Mouse (Mus musculus) limb, embryonic 10.5 days (tissue): ENCODE results near the gene Irf9. TPM values are rescaled to one million over a fixed set of nuclear protein-coding genes. Genes with fewer than 3 reads are reported as not detected.

ENCODE experiments used
- DNase-seq: peaks from one replicate; pipeline ENCODE4 v3.0.0-alpha.2; 2017; ENCODE audit warnings: low spot score
- H3K27ac ChIP-seq: fragments of 300-500 bp; sonication (generic); 2 replicates; pipeline ENCODE4 v1.5.1; 2016; ENCODE audit warnings: mild to moderate bottlenecking
- H3K27me3 ChIP-seq: fragments of 300-500 bp; sonication (generic); 2 replicates; pipeline ENCODE4 v1.6.1; 2016; ENCODE audit warnings: low read depth, mild to moderate bottlenecking; ENCODE audit not compliant: poor library complexity, severe bottlenecking
- H3K36me3 ChIP-seq: fragments of 300-500 bp; sonication (generic); 2 replicates; pipeline ENCODE4 v1.6.1; 2016; ENCODE audit warnings: mild to moderate bottlenecking, moderate library complexity
- H3K4me1 ChIP-seq: fragments of 300-500 bp; sonication (generic); 2 replicates; pipeline ENCODE4 v1.6.1; 2016
- H3K4me3 ChIP-seq: fragments of 300-500 bp; sonication (generic); 2 replicates; pipeline ENCODE4 v1.5.1; 2016; ENCODE audit warnings: mild to moderate bottlenecking, moderate library complexity
- H3K9me3 ChIP-seq: fragments of 300-500 bp; sonication (generic); replicated peaks from 2 replicates; pipeline ENCODE4 v1.6.1; 2016; ENCODE audit warnings: mild to moderate bottlenecking
- WGBS: fragments of 180-500 bp; shearing (Covaris S2); methylation state at CpG from one replicate; pipeline ENCODE4 v1.1.7; 2016; 5-methylcytosine and 5-hydroxymethylcytosine counted together
- polyA plus RNA-seq: library from polyadenylated mRNA; unstranded; fragments of >200 nt; fragmentation: Nextera tagmentation; extraction: Ambion mirVana; gene quantifications from 2 replicates; pipeline ENCODE4 v1.2.1, GENCODE M21; 2016

Gene Irf9
- polyA plus RNA-seq, 1 experiment from 2014 or later = 7.0 TPM

- Histone ChIP-seq H3K4me3 (no peak within 1 kb of the TSS), H3K27ac (no peak within 1 kb of the TSS), H3K9me3 (no peaks in the 10 kb centered on the region), H3K27me3 (no peaks in the 10 kb centered on the region), H3K4me1 (peaks cover 31% of the 10 kb centered on the region), H3K36me3 (peaks cover 75% of the 10 kb centered on the region)
- DNase-seq = no peak
- 97% methylated on average over 9 of the region's 9 CpGs for WGBS
Observed at GRCm38 (mm10) chr14:55637795-55638194, 34.4 kb downstream of the Irf9 start, which contains the start of gene Gm49378. TSS of gene Gm49378 (minus strand) at chr14:55637895.

- no peak for DNase-seq
- Histone ChIP-seq H3K4me1 (peaks cover 30% of the 10 kb centered on the region), H3K4me3 (no peak overlapping the region), H3K27ac (no peak overlapping the region), H3K27me3 (no peaks in the 10 kb centered on the region), H3K9me3 (no peaks in the 10 kb centered on the region), H3K36me3 (peaks cover 66% of the 10 kb centered on the region)
- 98% methylated on average over 14 of the region's 14 CpGs for WGBS
Observed at GRCm38 (mm10) chr14:55640816-55641215, 37.4 kb downstream of the Irf9 start.

- no peak for DNase-seq
- Histone ChIP-seq H3K4me3 (no peak overlapping the region), H3K4me1 (peaks cover 29% of the 10 kb centered on the region), H3K9me3 (no peaks in the 10 kb centered on the region), H3K27me3 (no peaks in the 10 kb centered on the region), H3K27ac (no peak overlapping the region), H3K36me3 (peaks cover 66% of the 10 kb centered on the region)
- 97% methylated on average over 13 of the region's 13 CpGs for WGBS
Observed at GRCm38 (mm10) chr14:55641291-55641690, 37.9 kb downstream of the Irf9 start.

GRCm38 (mm10) chr14:55642679-55643059 is 39.3 kb downstream of the Irf9 start:
- Histone ChIP-seq H3K36me3 (peaks cover 66% of the 10 kb centered on the region), H3K27me3 (no peaks in the 10 kb centered on the region), H3K27ac (peak overlapping the region; percentile 98), H3K9me3 (no peaks in the 10 kb centered on the region), H3K4me1 (peaks cover 27% of the 10 kb centered on the region), H3K4me3 (peak overlapping the region; percentile 98)
- WGBS = 28% methylated on average over 8 of the region's 8 CpGs
- DNase-seq = no peak

GRCm38 (mm10) chr14:55643060-55643907 is 39.9 kb downstream of the Irf9 start, which contains the start of gene Tm9sf1:
TSS of gene Tm9sf1 (minus strand) at chr14:55643806.
- H3K36me3 ChIP-seq = peaks cover 60% of the 10 kb centered on the region
- H3K27ac ChIP-seq = peak within 1 kb of the TSS; percentile 98
- DNase-seq = peak; percentile 90
- H3K4me3 ChIP-seq = peak within 1 kb of the TSS; percentile 98
- H3K4me1 ChIP-seq = peaks cover 27% of the 10 kb centered on the region
- H3K27me3 ChIP-seq = no peaks in the 10 kb centered on the region
- H3K9me3 ChIP-seq = no peaks in the 10 kb centered on the region
- WGBS = under 1% methylated on average over 89 of the region's 89 CpGs

GRCm38 (mm10) chr14:55644261-55644888 is 41.0 kb downstream of the Irf9 start:
- Histone ChIP-seq H3K27me3 (no peaks in the 10 kb centered on the region), H3K4me1 (peaks cover 27% of the 10 kb centered on the region), H3K27ac (peak overlapping the region; percentile 59; the same call in 1 of the 2 replicates), H3K4me3 (peak overlapping the region; percentile 98), H3K36me3 (peaks cover 49% of the 10 kb centered on the region), H3K9me3 (no peaks in the 10 kb centered on the region)
- DNase-seq = no peak
- WGBS = 42% methylated on average over 17 of the region's 17 CpGs

- DNase-seq = no peak
- peaks cover 5% of the 10 kb centered on the region for H3K4me1 ChIP-seq
- no peak within 1 kb of the TSS for H3K27ac ChIP-seq
- no peaks in the 10 kb centered on the region for H3K9me3 ChIP-seq
- H3K27me3 ChIP-seq = no peaks in the 10 kb centered on the region
- H3K36me3 ChIP-seq = peaks cover 23% of the 10 kb centered on the region
- no peak within 1 kb of the TSS for H3K4me3 ChIP-seq
- WGBS = 98% methylated on average over 2 of the region's 2 CpGs
Observed at GRCm38 (mm10) chr14:55649884-55650283, 46.5 kb downstream of the Irf9 start, which contains the start of gene Tssk4. TSS of gene Tssk4 (plus strand) at chr14:55650184.

GRCm38 (mm10) chr14:55651528-55651927 is 48.2 kb downstream of the Irf9 start:
- WGBS = 85% methylated on average over 7 of the region's 7 CpGs

GRCm38 (mm10) chr14:55656935-55657334 is 53.6 kb downstream of the Irf9 start:
- Histone ChIP-seq H3K27me3 (no peaks in the 10 kb centered on the region), H3K36me3 (peaks cover 28% of the 10 kb centered on the region), H3K4me3 (no peak overlapping the region), H3K9me3 (no peaks in the 10 kb centered on the region), H3K4me1 (0 out of 2 replicates have a peak, but pooled peaks cover 10% of the 10 kb centered on the region), H3K27ac (no peak overlapping the region)
- DNase-seq = no peak
- 86% methylated on average over 3 of the region's 3 CpGs for WGBS

More at GRCm38 (mm10) chr14:55651528-55651927, 48.2 kb downstream of the Irf9 start:
- Histone ChIP-seq H3K27ac (no peak overlapping the region), H3K4me1 (no peaks in the 10 kb centered on the region), H3K9me3 (no peaks in the 10 kb centered on the region), H3K36me3 (peaks cover 11% of the 10 kb centered on the region), H3K4me3 (no peak overlapping the region), H3K27me3 (no peaks in the 10 kb centered on the region)
- DNase-seq = no peak

- H3K9me3 ChIP-seq = no peaks in the 10 kb centered on the region
- DNase-seq = no peak
- no peaks in the 10 kb centered on the region for H3K27me3 ChIP-seq
- H3K4me3 ChIP-seq = no peak overlapping the region
- H3K4me1 ChIP-seq = 0 out of 2 replicates have a peak, but pooled peaks cover 10% of the 10 kb centered on the region
- H3K27ac ChIP-seq = no peak overlapping the region
- H3K36me3 ChIP-seq = peaks cover 39% of the 10 kb centered on the region
- WGBS = 92% methylated on average over 5 of the region's 5 CpGs
Observed at GRCm38 (mm10) chr14:55658011-55658410, 54.6 kb downstream of the Irf9 start.

Other genes starting within 250 kb of the Irf9 start
- 74.5 and 83.2 TPM in 2 replicates for gene Dhrs4, start 124.8 kb upstream of the Irf9 start, polyA plus RNA-seq
- 2.4 and 2.9 TPM in 2 replicates for gene Carmil3, start 112.9 kb upstream of the Irf9 start, polyA plus RNA-seq
- gene Cpne6, start 93.1 kb upstream of the Irf9 start, polyA plus RNA-seq = 0.05 TPM in 1 of 2 replicates, not detected in the other
- not detected in 2 replicates for gene Nrl, start 78.6 kb upstream of the Irf9 start, polyA plus RNA-seq
- gene Pck2, start 63.3 kb upstream of the Irf9 start, polyA plus RNA-seq = 22.1 and 26.9 TPM in 2 replicates
- 62.3 and 69.1 TPM in 2 replicates for gene Dcaf11, start 43.6 kb upstream of the Irf9 start, polyA plus RNA-seq
- 0.59 and 0.87 TPM in 2 replicates for gene A730061H03Rik, start 43.2 kb upstream of the Irf9 start, polyA plus RNA-seq
- gene Fitm1, start 28.0 kb upstream of the Irf9 start, polyA plus RNA-seq = 1.3 and 3.9 TPM in 2 replicates
- 109 and 115 TPM in 2 replicates for gene Psme1, start 25.4 kb upstream of the Irf9 start, polyA plus RNA-seq
- gene Emc9, start 18.3 kb upstream of the Irf9 start, polyA plus RNA-seq = 5.2 and 5.4 TPM in 2 replicates
- 157 and 192 TPM in 2 replicates for gene Psme2, start 12.5 kb upstream of the Irf9 start, polyA plus RNA-seq
- gene Rnf31, start 11.9 kb upstream of the Irf9 start, polyA plus RNA-seq = 19.7 and 22.6 TPM in 2 replicates
- gene Rec8, start 14.5 kb downstream of the Irf9 start, polyA plus RNA-seq = 6.1 and 12.1 TPM in 2 replicates
- gene Ipo4, start 32.4 kb downstream of the Irf9 start, polyA plus RNA-seq = 134 and 152 TPM in 2 replicates
- gene Gm49378, start 34.3 kb downstream of the Irf9 start, polyA plus RNA-seq = 1.1 and 2.2 TPM in 2 replicates
- 80.6 and 92.0 TPM in 2 replicates for gene Tm9sf1, start 40.2 kb downstream of the Irf9 start, polyA plus RNA-seq
- gene Tssk4, start 46.6 kb downstream of the Irf9 start, polyA plus RNA-seq = 0.60 and 0.61 TPM in 2 replicates
- gene Mdp1, start 56.9 kb downstream of the Irf9 start, polyA plus RNA-seq = 58.8 and 67.0 TPM in 2 replicates
- gene Gmpr2, start 68.4 kb downstream of the Irf9 start, polyA plus RNA-seq = 55.8 and 60.8 TPM in 2 replicates
- 649 and 655 TPM in 2 replicates for gene Nedd8, start 68.6 kb downstream of the Irf9 start, polyA plus RNA-seq
- gene Tinf2, start 78.2 kb downstream of the Irf9 start, polyA plus RNA-seq = 66.2 and 77.9 TPM in 2 replicates
- gene Tgm1, start 110.4 kb downstream of the Irf9 start, polyA plus RNA-seq = 1.5 and 1.9 TPM in 2 replicates
- gene Rabggta, start 118.7 kb downstream of the Irf9 start, polyA plus RNA-seq = 27.3 and 29.7 TPM in 2 replicates
- 65.2 and 67.4 TPM in 2 replicates for gene Dhrs1, start 142.1 kb downstream of the Irf9 start, polyA plus RNA-seq
- gene Nop9, start 142.1 kb downstream of the Irf9 start, polyA plus RNA-seq = 68.7 and 71.4 TPM in 2 replicates
- 0.24 TPM in 1 of 2 replicates, not detected in the other for gene Cideb, start 154.9 kb downstream of the Irf9 start, polyA plus RNA-seq
- gene Ltb4r2, start 157.9 kb downstream of the Irf9 start, polyA plus RNA-seq = 0.23 and 0.30 TPM in 2 replicates
- 0.14 and 0.26 TPM in 2 replicates for gene Ltb4r1, start 162.4 kb downstream of the Irf9 start, polyA plus RNA-seq
- gene Adcy4, start 180.5 kb downstream of the Irf9 start, polyA plus RNA-seq = 7.7 and 13.3 TPM in 2 replicates
- gene Ripk3, start 185.3 kb downstream of the Irf9 start, polyA plus RNA-seq = 25.3 and 29.3 TPM in 2 replicates
- gene Nfatc4, start 219.6 kb downstream of the Irf9 start, polyA plus RNA-seq = 106 and 157 TPM in 2 replicates